12 mouse cellular contexts compared by ENCODE assay signal in the genomic region with DNA sequence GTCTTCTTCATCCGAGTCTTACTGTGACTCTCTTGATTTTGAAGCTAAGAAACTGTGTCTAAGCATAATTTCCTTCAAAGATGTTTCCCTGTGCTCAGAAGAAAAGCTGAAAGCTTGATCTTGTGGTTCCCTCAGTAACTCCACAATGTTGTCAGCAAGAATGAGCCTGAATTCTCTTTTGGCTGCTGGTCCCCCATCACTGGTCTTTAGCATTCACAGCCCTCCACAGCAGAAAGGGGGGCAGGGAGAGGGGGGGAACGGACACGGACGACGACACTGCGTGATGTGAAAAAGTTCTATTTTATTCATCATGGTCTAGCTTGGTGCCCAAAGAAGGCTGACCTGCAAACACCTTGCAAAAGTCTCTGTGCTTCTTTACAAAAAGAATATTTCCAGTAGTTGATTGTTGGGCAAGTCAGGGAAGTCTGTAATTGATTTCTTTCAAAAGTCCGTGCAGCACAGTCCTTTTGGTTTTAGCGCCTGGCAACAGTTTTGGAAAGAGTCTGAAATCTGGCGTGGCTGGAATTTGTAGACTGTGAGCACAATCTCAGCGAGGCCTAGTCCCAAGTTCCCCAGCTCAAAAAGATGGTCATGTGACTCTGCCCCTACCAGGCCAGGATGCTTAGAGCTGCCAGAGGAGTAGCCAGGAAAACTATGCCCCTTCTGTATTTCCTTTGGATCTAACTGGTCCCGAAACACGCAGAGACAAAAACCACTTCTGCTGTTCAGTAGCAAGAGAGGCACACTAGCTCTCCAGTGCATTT.
DNase-seq lines count a peak whose midpoint lies in the region; ATAC-seq lines count a peak whose summit lies in the region.
"Had no signal": no experiment of that assay in that cellular context is flagged by ENCODE, and none has a peak within 500 bp of the region (broad histone marks: within the 10 kb centered on the region; RNA-seq: fewer than 3 reads in every experiment).

No protein-coding gene starts in this region.

- H3K27me3 ChIP-seq in neural tube, embryonic 13.5 days: no peaks in the 10 kb centered on the region
- H3K27me3 ChIP-seq in hindbrain, embryonic 14.5 days (ENCODE audit: control insufficient read depth, insufficient read depth, low read length): no peaks in the 10 kb centered on the region
- no peaks in the 10 kb centered on the region for H3K27me3 ChIP-seq in neural tube, embryonic 14.5 days (ENCODE audit: control insufficient read depth, insufficient read depth, low read length)
- H3K27me3 ChIP-seq: midbrain, embryonic 12.5 days; stomach, embryonic 15.5 days had no signal

- ATAC-seq in frontal cortex, adult (ENCODE audit: low TSS enrichment): peak; percentile 74
- peak; percentile 80 for ATAC-seq in neural tube, embryonic 13.5 days (ENCODE audit: low read depth)
- ATAC-seq in hindbrain, embryonic 14.5 days (ENCODE audit: low FRiP score): peak; percentile 87
- peak; percentile 89 for ATAC-seq in neural tube, embryonic 14.5 days (ENCODE audit: low read depth)

- no peaks in the 10 kb centered on the region for H3K36me3 ChIP-seq in neural tube, embryonic 13.5 days
- no peaks in the 10 kb centered on the region for H3K36me3 ChIP-seq in hindbrain, embryonic 14.5 days (replicated peaks; ENCODE audit: control insufficient read depth, insufficient read depth)
- H3K36me3 ChIP-seq in neural tube, embryonic 14.5 days (ENCODE audit: control insufficient read depth, insufficient read depth, low read length): no peaks in the 10 kb centered on the region
- H3K36me3 ChIP-seq: midbrain, embryonic 12.5 days; stomach, embryonic 15.5 days had no signal

- H3K9me3 ChIP-seq in neural tube, embryonic 13.5 days: no peaks in the 10 kb centered on the region
- no peaks in the 10 kb centered on the region for H3K9me3 ChIP-seq in hindbrain, embryonic 14.5 days (ENCODE audit: control insufficient read depth, low read length)
- H3K9me3 ChIP-seq in neural tube, embryonic 14.5 days (ENCODE audit: control insufficient read depth, low read length): no peaks in the 10 kb centered on the region
- H3K9me3 ChIP-seq: midbrain, embryonic 12.5 days; stomach, embryonic 15.5 days had no signal

- peak overlapping the region; percentile 59; the same call in 1 of the 2 replicates for H3K27ac ChIP-seq in neural tube, embryonic 13.5 days (replicated peaks)
- peak overlapping the region; percentile 74; the same call in 1 of the 2 replicates for H3K27ac ChIP-seq in hindbrain, embryonic 14.5 days
- H3K27ac ChIP-seq in neural tube, embryonic 14.5 days (ENCODE audit: low read depth, low read length): peak overlapping the region; percentile 6; the same call in 1 of the 2 replicates
- H3K27ac ChIP-seq: midbrain, embryonic 12.5 days; stomach, embryonic 15.5 days had no signal

- H3K4me1 ChIP-seq in neural tube, embryonic 13.5 days (replicated peaks): no peaks in the 10 kb centered on the region
- no peaks in the 10 kb centered on the region for H3K4me1 ChIP-seq in hindbrain, embryonic 14.5 days (replicated peaks; ENCODE audit: control insufficient read depth, insufficient read depth, low read length)
- H3K4me1 ChIP-seq in neural tube, embryonic 14.5 days (ENCODE audit: control insufficient read depth, insufficient read depth, low read length): no peaks in the 10 kb centered on the region
- H3K4me1 ChIP-seq: stomach, embryonic 15.5 days had no signal

- no peak overlapping the region for H3K4me3 ChIP-seq in neural tube, embryonic 13.5 days
- no peak overlapping the region for H3K4me3 ChIP-seq in hindbrain, embryonic 14.5 days (replicated peaks; ENCODE audit: low read length)
- H3K4me3 ChIP-seq in neural tube, embryonic 14.5 days (ENCODE audit: low read depth, low read length): no peak overlapping the region
- H3K4me3 ChIP-seq: left cerebral cortex, adult 2 months; midbrain, embryonic 12.5 days; stomach, embryonic 15.5 days had no signal

- 69% methylated on average over 12 of the region's 12 CpGs for WGBS in neural tube, embryonic 13.5 days
- WGBS in hindbrain, embryonic 14.5 days: 60% methylated on average over 12 of the region's 12 CpGs
- WGBS in neural tube, embryonic 14.5 days: 63% methylated on average over 12 of the region's 12 CpGs

- H3K4me2 ChIP-seq in neural tube, embryonic 13.5 days: no peak overlapping the region
- H3K4me2 ChIP-seq in hindbrain, embryonic 14.5 days (replicated peaks): no peak overlapping the region
- no peak overlapping the region for H3K4me2 ChIP-seq in neural tube, embryonic 14.5 days (ENCODE audit: low read depth, low read length)
- H3K4me2 ChIP-seq: midbrain, embryonic 12.5 days; stomach, embryonic 15.5 days had no signal

- no peak for DNase-seq in frontal cortex, postnatal 14 days (ENCODE audit: low spot score in 2 of 2)
- no peak for DNase-seq in neural tube, embryonic 10.5 days (ENCODE audit: extremely low spot score, low spot score)
- DNase-seq in hindbrain, embryonic 14.5 days (ENCODE audit: low spot score): peak; percentile 46
- no peak for DNase-seq in ovary, postnatal 36 days (ENCODE audit: low spot score)
- DNase-seq: heart, postnatal 36 days; kidney, adult 9 months had no signal

- no peak overlapping the region for H3K9ac ChIP-seq in neural tube, embryonic 13.5 days
- no peak overlapping the region for H3K9ac ChIP-seq in hindbrain, embryonic 14.5 days
- H3K9ac ChIP-seq in neural tube, embryonic 14.5 days (replicated peaks; ENCODE audit: low read depth, low read length): no peak overlapping the region
- H3K9ac ChIP-seq: midbrain, embryonic 12.5 days; stomach, embryonic 15.5 days had no signal

Comparison
In these comparisons a context has a peak if more than half of its experiments do, and no peak if none do; other contexts are left out.
1. H3K27ac ChIP-seq: peak in every context shown above with its lines; median percentile 74 in hindbrain, embryonic 14.5 days; 59 in neural tube, embryonic 13.5 days; 6 in neural tube, embryonic 14.5 days.